Comparison of ENCODE assay signal across 8 mouse cellular contexts in genomic region chr10:52234654-52234981, GRCm38 (mm10). TPM values are rescaled to one million over a fixed set of nuclear protein-coding genes. Genes with fewer than 3 reads are reported as not detected.
DNase-seq lines count a peak whose midpoint lies in the region; ATAC-seq and TF ChIP-seq lines count a peak whose summit lies in the region.

No protein-coding gene starts in this region.

- no peak for TF ChIP-seq POLR2A in liver, adult 2 months (IDR thresholded peaks at IDR 0.05; ENCODE audit: extremely low read depth, insufficient read depth, low read length)

- no peaks in the 10 kb centered on the region for H3K9me3 ChIP-seq in embryonic facial prominence, embryonic 14.5 days (ENCODE audit: control insufficient read depth, low read length)
- no peaks in the 10 kb centered on the region for H3K9me3 ChIP-seq in intestine, embryonic 15.5 days
- H3K9me3 ChIP-seq in neural tube, embryonic 12.5 days = no peaks in the 10 kb centered on the region

- 3% methylated on average over 7 of the region's 7 CpGs for WGBS in liver, adult 2 months
- WGBS in embryonic facial prominence, embryonic 14.5 days = 6% methylated on average over 7 of the region's 7 CpGs
- WGBS in intestine, embryonic 15.5 days = 4% methylated on average over 7 of the region's 7 CpGs
- 20% methylated on average over 7 of the region's 7 CpGs for WGBS in neural tube, embryonic 12.5 days

- no peak overlapping the region for H3K9ac ChIP-seq in liver, adult 2 months (ENCODE audit: low read depth, low read length)
- peak overlapping the region; percentile 92 for H3K9ac ChIP-seq in embryonic facial prominence, embryonic 14.5 days (ENCODE audit: low read depth, low read length)
- peak overlapping the region; percentile 95 for H3K9ac ChIP-seq in intestine, embryonic 15.5 days
- H3K9ac ChIP-seq in neural tube, embryonic 12.5 days = peak overlapping the region; percentile 81

- H3K4me1 ChIP-seq in liver, adult 2 months (ENCODE audit: control insufficient read depth, insufficient read depth, low read length) = peaks cover 10% of the 10 kb centered on the region
- H3K4me1 ChIP-seq in embryonic facial prominence, embryonic 14.5 days (ENCODE audit: control insufficient read depth, insufficient read depth, low read length) = no peaks in the 10 kb centered on the region
- H3K4me1 ChIP-seq in intestine, embryonic 15.5 days (replicated peaks) = peaks cover 4% of the 10 kb centered on the region
- H3K4me1 ChIP-seq in neural tube, embryonic 12.5 days = peaks cover 6% of the 10 kb centered on the region; the same call in 1 of the 2 replicates

- peak overlapping the region; percentile 87 for H3K4me2 ChIP-seq in embryonic facial prominence, embryonic 14.5 days (ENCODE audit: low read depth, low read length)
- H3K4me2 ChIP-seq in intestine, embryonic 15.5 days (replicated peaks) = peak overlapping the region; percentile 73
- H3K4me2 ChIP-seq in neural tube, embryonic 12.5 days (replicated peaks) = peak overlapping the region; percentile 78

- DNase-seq in liver, adult 2 months (ENCODE audit: extremely low read depth, low read depth, low spot score) = peak; percentile 23
- no peak for DNase-seq in liver
- no peak for DNase-seq in embryonic facial prominence, embryonic 14.5 days (ENCODE audit: low spot score)
- no peak for DNase-seq in adrenal gland, adult 18-20 months (ENCODE audit: low spot score in 2 of 2)
- no peak for DNase-seq in Muller cell, postnatal 12 days (ENCODE audit: inconsistent ontology term)
- no peak for DNase-seq in urinary bladder, postnatal 4 days (ENCODE audit: low spot score in 2 of 2)

- ATAC-seq in embryonic facial prominence, embryonic 14.5 days (ENCODE audit: low read depth) = no peak
- no peak for ATAC-seq in intestine, embryonic 15.5 days
- ATAC-seq in neural tube, embryonic 12.5 days (ENCODE audit: low FRiP score, low read depth) = no peak

- no peak overlapping the region for H3K27ac ChIP-seq in liver, adult 2 months (replicated peaks; ENCODE audit: insufficient read depth, low read depth, low read length)
- H3K27ac ChIP-seq in embryonic facial prominence, embryonic 14.5 days (replicated peaks; ENCODE audit: low read depth, low read length) = no peak overlapping the region
- no peak overlapping the region for H3K27ac ChIP-seq in intestine, embryonic 15.5 days
- H3K27ac ChIP-seq in neural tube, embryonic 12.5 days = no peak overlapping the region

- H3K36me3 ChIP-seq in liver, adult 2 months (ENCODE audit: control insufficient read depth, insufficient read depth, low read length) = no peaks in the 10 kb centered on the region
- no peaks in the 10 kb centered on the region for H3K36me3 ChIP-seq in embryonic facial prominence, embryonic 14.5 days (ENCODE audit: control insufficient read depth, insufficient read depth, low read length)
- no peaks in the 10 kb centered on the region for H3K36me3 ChIP-seq in intestine, embryonic 15.5 days
- H3K36me3 ChIP-seq in neural tube, embryonic 12.5 days = no peaks in the 10 kb centered on the region

- no peaks in the 10 kb centered on the region for H3K27me3 ChIP-seq in liver, adult 2 months (ENCODE audit: control insufficient read depth, insufficient read depth, low read length)
- no peaks in the 10 kb centered on the region for H3K27me3 ChIP-seq in embryonic facial prominence, embryonic 14.5 days (replicated peaks; ENCODE audit: control insufficient read depth, insufficient read depth, low read length)
- no peaks in the 10 kb centered on the region for H3K27me3 ChIP-seq in intestine, embryonic 15.5 days (replicated peaks)
- no peaks in the 10 kb centered on the region for H3K27me3 ChIP-seq in neural tube, embryonic 12.5 days (replicated peaks)

- TF ChIP-seq CTCF in liver, adult 2 months (IDR thresholded peaks at IDR 0.05; ENCODE audit: low read depth, low read length) = no peak

- H3K4me3 ChIP-seq in liver, adult 2 months (ENCODE audit: insufficient read depth, low read depth, low read length) = 0 out of 2 replicates have a peak overlapping the region, but pooled peaks have one; percentile 91
- peak overlapping the region; percentile 86 for H3K4me3 ChIP-seq in embryonic facial prominence, embryonic 14.5 days (ENCODE audit: low read depth, low read length)
- peak overlapping the region; percentile 87 for H3K4me3 ChIP-seq in intestine, embryonic 15.5 days (replicated peaks)
- H3K4me3 ChIP-seq in neural tube, embryonic 12.5 days = peak overlapping the region; percentile 84

- peaks cover 18% of the 10 kb centered on the region; the same call in 1 of the 2 replicates for H3K79me2 ChIP-seq in liver, adult 2 months (ENCODE audit: control insufficient read depth, insufficient read depth, low read length)

RNA-seq across cellular contexts. Expression of gene Dcbld1, which starts 1.2 kb away (rescaled TPM):
- 3.1 and 3.5 TPM in 2 replicates for total RNA-seq in liver, adult 2 months (2014; rRNA removed)
- 2.0 and 2.3 TPM in 2 replicates for polyA plus RNA-seq in liver, adult 2 months (2012; rRNA removed)
- polyA plus RNA-seq in embryonic facial prominence, embryonic 14.5 days (2014; fragmentation: Nextera tagmentation; extraction: Ambion mirVana) = 12.8 and 13.6 TPM in 2 replicates
- 42.4 and 44.6 TPM in 2 replicates for polyA plus RNA-seq in intestine, embryonic 15.5 days (2015; fragmentation: Nextera tagmentation; extraction: Ambion mirVana)
- polyA plus RNA-seq in neural tube, embryonic 12.5 days (2016; fragmentation: Nextera tagmentation; extraction: Ambion mirVana) = 35.0 and 42.0 TPM in 2 replicates
- total RNA-seq in adrenal gland, adult 18-20 months (2021) = 1 to 10 TPM; 2.0 to 2.7 TPM

RNA-seq across cellular contexts. Expression of gene Ros1, which starts 39.6 kb away (rescaled TPM):
- total RNA-seq in liver, adult 2 months (2014; rRNA removed) = not detected in 2 replicates
- polyA plus RNA-seq in liver, adult 2 months (2012; rRNA removed) = not detected in 2 replicates
- polyA plus RNA-seq in embryonic facial prominence, embryonic 14.5 days (2014; fragmentation: Nextera tagmentation; extraction: Ambion mirVana) = 0.11 TPM in 1 of 2 replicates, not detected in the other
- polyA plus RNA-seq in intestine, embryonic 15.5 days (2015; fragmentation: Nextera tagmentation; extraction: Ambion mirVana) = 3.3 and 3.6 TPM in 2 replicates
- not detected in 2 replicates for polyA plus RNA-seq in neural tube, embryonic 12.5 days (2016; fragmentation: Nextera tagmentation; extraction: Ambion mirVana)
- not detected for total RNA-seq in adrenal gland, adult 18-20 months (2021)
